Mouse (Mus musculus) adrenal gland, adult (tissue): ENCODE measurements around the gene Mansc4.

ENCODE experiments used
- DNase-seq, 2 experiments: peaks; one replicate each; pipeline ENCODE4 v3.0.0; 2022 to 2023; ENCODE audit warnings: low spot score in 1 of 2; ENCODE audit not compliant: inconsistent age in 2 of 2

Mansc4 gene

DNA sequence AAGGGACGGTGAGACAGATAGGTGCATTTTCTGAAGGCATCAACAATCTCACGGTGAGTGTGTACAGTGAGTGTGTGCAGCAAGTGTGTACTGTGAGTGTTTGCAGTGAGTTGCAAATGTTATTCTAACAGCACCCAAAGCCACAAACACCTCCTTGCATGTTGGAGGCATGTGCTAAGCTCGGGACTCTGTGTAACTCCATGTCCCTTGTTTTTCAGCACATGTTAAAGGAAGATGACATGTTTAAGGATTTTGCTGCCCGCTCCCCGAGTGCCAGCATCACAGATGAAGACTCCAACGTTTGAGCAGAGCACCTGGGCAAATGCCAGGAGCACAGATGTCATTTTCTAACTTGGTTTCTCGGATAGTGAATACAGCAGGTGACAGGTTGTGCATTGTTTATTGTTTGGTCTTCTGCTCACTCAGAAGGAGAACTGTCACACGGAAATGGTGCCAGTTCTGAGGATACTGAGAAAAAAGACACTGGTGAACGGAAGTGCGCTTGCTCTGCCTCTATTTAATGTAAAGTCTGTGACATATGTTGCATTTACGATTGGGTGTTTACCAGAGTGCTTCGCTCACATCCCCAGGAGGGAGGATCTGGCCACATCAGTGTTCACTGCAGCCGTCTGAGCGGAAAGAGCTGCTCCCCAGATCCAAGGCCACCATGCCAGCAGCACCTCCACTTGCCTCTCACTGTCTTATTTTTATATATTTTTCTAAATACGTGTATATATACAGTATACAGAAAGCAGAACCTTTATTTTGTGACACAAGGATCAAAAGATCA lies 56.5 kb downstream of the Mansc4 start:
- no peak for DNase-seq

- DNase-seq, result no peak
These were observed 57.2 kb downstream of the Mansc4 start for GRCm38 (mm10) chr6:147029591-147029990.

- no peak for DNase-seq
These were observed 58.4 kb downstream of the Mansc4 start for GRCm38 (mm10) chr6:147028396-147028795.
